Mouse (Mus musculus) layer of hippocampus, adult 9-11 months (tissue): ENCODE measurements at regions not wholly inside any gene's neighbourhood (a gene's known extent, or its start where the extent isn't known, plus 50 kb on each side); places are given as distances from the start of the nearest gene placed in this dataset.

Experiments
- DNase-seq: peaks from one replicate; pipeline ENCODE4 v3.0.0; 2022

DNA sequence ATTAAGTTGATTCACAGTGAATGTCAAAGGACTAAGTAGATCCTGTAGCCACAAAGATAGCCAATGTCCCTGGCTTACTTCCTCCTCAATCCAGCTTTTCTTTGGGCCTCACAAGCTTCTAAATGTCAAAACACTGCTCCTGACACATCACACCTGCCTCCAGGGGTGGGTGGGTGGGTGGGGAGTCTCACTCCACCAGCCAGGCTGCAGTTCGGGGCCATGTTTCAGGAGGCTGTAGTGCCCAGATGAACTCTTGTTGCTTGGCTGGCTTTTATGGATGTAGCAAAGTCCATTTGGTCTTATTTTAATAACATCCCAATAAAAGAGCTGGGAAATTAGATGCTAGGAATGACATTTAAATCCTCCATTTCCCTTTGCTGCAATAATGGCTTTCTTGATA lies 94.5 kb upstream of the Nt5c1b start:
- DNase-seq: no peak

- no peak for DNase-seq
Measured at GRCm38 (mm10) chr12:10292646-10293045, 77.1 kb upstream of the Nt5c1b start.

DNA sequence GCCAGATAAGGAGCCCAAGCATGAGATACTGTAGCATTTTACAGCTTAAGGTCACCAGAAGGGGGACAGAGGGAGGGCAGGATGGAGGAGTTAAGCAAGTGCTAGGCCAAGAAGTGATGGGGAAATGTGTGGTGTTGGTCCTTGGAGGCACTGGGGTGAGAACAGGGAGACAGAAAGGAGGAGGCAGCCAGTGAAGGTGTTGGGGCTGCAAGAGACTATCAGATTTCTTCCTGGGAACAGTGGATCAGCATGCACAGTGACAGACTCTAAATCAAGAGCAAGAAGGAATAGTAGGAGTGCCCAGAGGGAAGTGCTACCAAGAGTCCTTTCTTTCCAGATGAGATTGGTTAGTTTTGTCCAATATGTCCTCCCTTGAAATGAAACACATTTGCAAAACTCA lies 63.8 kb upstream of the Nt5c1b start:
- no peak for DNase-seq
